Mouse (Mus musculus): ENCODE measurements around the gene Bbof1. TPM values are rescaled to one million over a fixed set of nuclear protein-coding genes. Genes with fewer than 3 reads are reported as not detected.

Bbof1 gene
- polyA plus RNA-seq, 1 experiment from 2014 or later, result 0.80 TPM

- H3K4me3 ChIP-seq (replicated peaks), result peak overlapping the region; percentile 70
- peak overlapping the region; percentile 48; the same call in 1 of the 2 replicates for H3K27ac ChIP-seq
- no peaks in the 10 kb centered on the region for H3K36me3 ChIP-seq
- H3K27me3 ChIP-seq (replicated peaks), result no peaks in the 10 kb centered on the region
- no peaks in the 10 kb centered on the region for H3K9me3 ChIP-seq
- ATAC-seq, result peak; percentile 5; the same call in 1 of the 2 replicates
- H3K9ac ChIP-seq, result peak overlapping the region; percentile 66
- WGBS, result under 1% methylated on average over 6 of the region's 6 CpGs
- peaks cover 4% of the 10 kb centered on the region; the same call in 1 of the 2 replicates for H3K4me1 ChIP-seq (replicated peaks)
- peak overlapping the region; percentile 90 for H3K4me2 ChIP-seq (replicated peaks)
Measured at GRCm38 (mm10) chr12:84450351-84450717, 41.5 kb downstream of the Bbof1 start.

- peak within 1 kb of the TSS; percentile 66 for H3K9ac ChIP-seq
- H3K27me3 ChIP-seq (replicated peaks), result no peaks in the 10 kb centered on the region
- H3K4me2 ChIP-seq (replicated peaks), result peak within 1 kb of the TSS; percentile 91
- H3K9me3 ChIP-seq, result no peaks in the 10 kb centered on the region
- peaks cover 4% of the 10 kb centered on the region; the same call in 1 of the 2 replicates for H3K4me1 ChIP-seq (replicated peaks)
- peak; percentile 99 for ATAC-seq
- H3K36me3 ChIP-seq, result no peaks in the 10 kb centered on the region
- peak within 1 kb of the TSS; percentile 70 for H3K4me3 ChIP-seq (replicated peaks)
- under 1% methylated on average over 49 of the region's 49 CpGs for WGBS
- H3K27ac ChIP-seq, result peak within 1 kb of the TSS; percentile 48; the same call in 1 of the 2 replicates
Measured at GRCm38 (mm10) chr12:84450718-84451646, 42.1 kb downstream of the Bbof1 start, which contains the start of the genes Aldh6a1 and Lin52. Gene Aldh6a1, minus strand, starts transcription at chr12:84451004. Gene Lin52, plus strand, starts transcription at chr12:84451422.

- H3K4me1 ChIP-seq (replicated peaks), result peaks cover 4% of the 10 kb centered on the region; the same call in 1 of the 2 replicates
- H3K27ac ChIP-seq, result 0 out of 2 replicates have a peak overlapping the region, but pooled peaks have one; percentile 28
- peak overlapping the region; percentile 60 for H3K9ac ChIP-seq
- no peak for ATAC-seq
- WGBS, result under 1% methylated on average over 11 of the region's 11 CpGs
- peak overlapping the region; percentile 91 for H3K4me2 ChIP-seq (replicated peaks)
- H3K9me3 ChIP-seq, result no peaks in the 10 kb centered on the region
- no peaks in the 10 kb centered on the region for H3K36me3 ChIP-seq
- H3K27me3 ChIP-seq (replicated peaks), result no peaks in the 10 kb centered on the region
- H3K4me3 ChIP-seq (replicated peaks), result peak overlapping the region; percentile 70
Measured at GRCm38 (mm10) chr12:84451801-84452200, 42.9 kb downstream of the Bbof1 start.

GRCm38 (mm10) chr12:84456911-84457310 lies 48.0 kb downstream of the Bbof1 start:
- no peak for ATAC-seq
- peaks cover 13% of the 10 kb centered on the region; the same call in 1 of the 2 replicates for H3K36me3 ChIP-seq
- 93% methylated on average over 3 of the region's 3 CpGs for WGBS

GRCm38 (mm10) chr12:84459845-84460244 lies 51.0 kb downstream of the Bbof1 start:
- no peak overlapping the region for H3K4me3 ChIP-seq (replicated peaks)
- 83% methylated on average over 1 of the region's 1 CpGs for WGBS
- no peak overlapping the region for H3K27ac ChIP-seq
- no peak overlapping the region for H3K4me2 ChIP-seq (replicated peaks)
- no peak overlapping the region for H3K9ac ChIP-seq
- H3K9me3 ChIP-seq, result no peaks in the 10 kb centered on the region
- H3K27me3 ChIP-seq (replicated peaks), result no peaks in the 10 kb centered on the region
- no peaks in the 10 kb centered on the region for H3K4me1 ChIP-seq (replicated peaks)
- H3K36me3 ChIP-seq, result peaks cover 13% of the 10 kb centered on the region; the same call in 1 of the 2 replicates
- no peak for ATAC-seq

More at GRCm38 (mm10) chr12:84456911-84457310, 48.0 kb downstream of the Bbof1 start:
- H3K27me3 ChIP-seq (replicated peaks), result no peaks in the 10 kb centered on the region
- no peak overlapping the region for H3K27ac ChIP-seq
- H3K9me3 ChIP-seq, result no peaks in the 10 kb centered on the region
- no peak overlapping the region for H3K4me2 ChIP-seq (replicated peaks)
- no peak overlapping the region for H3K4me3 ChIP-seq (replicated peaks)
- H3K9ac ChIP-seq, result no peak overlapping the region
- no peaks in the 10 kb centered on the region for H3K4me1 ChIP-seq (replicated peaks)

- peaks cover 13% of the 10 kb centered on the region; the same call in 1 of the 2 replicates for H3K36me3 ChIP-seq
- H3K4me1 ChIP-seq (replicated peaks), result no peaks in the 10 kb centered on the region
- no peaks in the 10 kb centered on the region for H3K27me3 ChIP-seq (replicated peaks)
- no peak overlapping the region for H3K4me2 ChIP-seq (replicated peaks)
- 90% methylated on average over 5 of the region's 5 CpGs for WGBS
- H3K4me3 ChIP-seq (replicated peaks), result no peak overlapping the region
- H3K9ac ChIP-seq, result no peak overlapping the region
- ATAC-seq, result no peak
- no peaks in the 10 kb centered on the region for H3K9me3 ChIP-seq
- H3K27ac ChIP-seq, result no peak overlapping the region
Measured at GRCm38 (mm10) chr12:84461416-84461815, 52.5 kb downstream of the Bbof1 start.

GRCm38 (mm10) chr12:84462856-84463255 lies 54.0 kb downstream of the Bbof1 start:
- Histone ChIP-seq H3K9me3 (no peaks in the 10 kb centered on the region), H3K9ac (no peak overlapping the region), H3K27me3 (replicated peaks) (no peaks in the 10 kb centered on the region), H3K36me3 (peaks cover 17% of the 10 kb centered on the region; the same call in 1 of the 2 replicates), H3K4me3 (replicated peaks) (no peak overlapping the region), H3K4me1 (replicated peaks) (no peaks in the 10 kb centered on the region), H3K4me2 (replicated peaks) (no peak overlapping the region), H3K27ac (no peak overlapping the region)
- no peak for ATAC-seq
- WGBS, result 86% methylated on average over 3 of the region's 3 CpGs

- no peak for ATAC-seq
- Histone ChIP-seq H3K4me3 (replicated peaks) (no peak overlapping the region), H3K27ac (no peak overlapping the region), H3K4me1 (replicated peaks) (no peaks in the 10 kb centered on the region), H3K27me3 (replicated peaks) (no peaks in the 10 kb centered on the region), H3K9me3 (no peaks in the 10 kb centered on the region), H3K9ac (no peak overlapping the region), H3K4me2 (replicated peaks) (no peak overlapping the region), H3K36me3 (0 out of 2 replicates have a peak, but pooled peaks cover 4% of the 10 kb centered on the region)
- 0% methylated on average over 1 of the region's 1 CpGs for WGBS
Measured at GRCm38 (mm10) chr12:84468701-84469100, 59.8 kb downstream of the Bbof1 start.

- no peak for ATAC-seq
- H3K4me1 ChIP-seq (replicated peaks), result 0 out of 2 replicates have a peak, but pooled peaks cover 3% of the 10 kb centered on the region
- H3K4me3 ChIP-seq (replicated peaks), result no peak overlapping the region
- 90% methylated on average over 7 of the region's 7 CpGs for WGBS
- H3K9ac ChIP-seq, result no peak overlapping the region
- H3K27me3 ChIP-seq (replicated peaks), result no peaks in the 10 kb centered on the region
- no peaks in the 10 kb centered on the region for H3K9me3 ChIP-seq
- no peaks in the 10 kb centered on the region for H3K36me3 ChIP-seq
- no peak overlapping the region for H3K27ac ChIP-seq
- H3K4me2 ChIP-seq (replicated peaks), result no peak overlapping the region
Measured at GRCm38 (mm10) chr12:84478937-84479336, 70.1 kb downstream of the Bbof1 start.

GRCm38 (mm10) chr12:84481251-84481650 lies 72.4 kb downstream of the Bbof1 start:
- no peak overlapping the region for H3K4me3 ChIP-seq (replicated peaks)
- H3K27ac ChIP-seq, result no peak overlapping the region
- ATAC-seq, result no peak
- no peak overlapping the region for H3K9ac ChIP-seq
- 46% methylated on average over 2 of the region's 2 CpGs for WGBS
- no peaks in the 10 kb centered on the region for H3K27me3 ChIP-seq (replicated peaks)
- no peak overlapping the region for H3K4me2 ChIP-seq (replicated peaks)
- no peaks in the 10 kb centered on the region for H3K9me3 ChIP-seq
- H3K4me1 ChIP-seq (replicated peaks), result 0 out of 2 replicates have a peak, but pooled peaks cover 3% of the 10 kb centered on the region
- H3K36me3 ChIP-seq, result no peaks in the 10 kb centered on the region

GRCm38 (mm10) chr12:84482778-84483585 lies 74.1 kb downstream of the Bbof1 start:
- no peaks in the 10 kb centered on the region for H3K9me3 ChIP-seq
- peak; percentile 93 for ATAC-seq
- no peak overlapping the region for H3K4me3 ChIP-seq (replicated peaks)
- H3K27ac ChIP-seq, result no peak overlapping the region
- H3K27me3 ChIP-seq (replicated peaks), result no peaks in the 10 kb centered on the region
- H3K36me3 ChIP-seq, result no peaks in the 10 kb centered on the region
- no peak overlapping the region for H3K4me2 ChIP-seq (replicated peaks)
- peaks cover 10% of the 10 kb centered on the region; the same call in 1 of the 2 replicates for H3K4me1 ChIP-seq (replicated peaks)
- WGBS, result 60% methylated on average over 14 of the region's 14 CpGs
- H3K9ac ChIP-seq, result no peak overlapping the region
